Mouse (Mus musculus) lung, embryonic 16.5 days (tissue): ENCODE results near the gene Slfn1. TPM values are rescaled to one million over a fixed set of nuclear protein-coding genes. Genes with fewer than 3 reads are reported as not detected.
A peak's percentile ranks its signal among the peaks of the same experiment; 100 is the strongest.

ENCODE experiments used
- ATAC-seq: fragments of 200-750 bp; cut with Nextera tagmentation; 2 replicates; pipeline ENCODE4 v1.8.0; 2017; ENCODE audit warnings: low read depth, mild to moderate bottlenecking, moderate library complexity
- H3K27ac ChIP-seq: fragments of 300-500 bp; sonication (generic); 2 replicates; pipeline ENCODE4 v1.5.1; 2014; ENCODE audit warnings: mild to moderate bottlenecking, control low read depth, low read length
- H3K27me3 ChIP-seq: fragments of 300-500 bp; sonication (generic); 2 replicates; pipeline ENCODE4 v1.6.1; 2014; ENCODE audit warnings: low read depth, low read length, mixed read lengths; ENCODE audit not compliant: control insufficient read depth, insufficient read depth
- H3K36me3 ChIP-seq: fragments of 300-500 bp; sonication (generic); 2 replicates; pipeline ENCODE4 v1.6.1; 2014; ENCODE audit warnings: low read length; ENCODE audit not compliant: control insufficient read depth, insufficient read depth
- H3K4me1 ChIP-seq: fragments of 300-500 bp; sonication (generic); replicated peaks from 2 replicates; pipeline ENCODE4 v1.6.1; 2014; ENCODE audit warnings: low read length, mixed read lengths; ENCODE audit not compliant: control insufficient read depth, insufficient read depth
- H3K4me2 ChIP-seq: fragments of 300-500 bp; sonication (generic); 2 replicates; pipeline ENCODE4 v1.6.1; 2014; ENCODE audit warnings: low read depth, low read length, control low read depth
- H3K4me3 ChIP-seq: fragments of 300-500 bp; sonication (generic); 2 replicates; pipeline ENCODE4 v1.5.1; 2014; ENCODE audit warnings: mild to moderate bottlenecking, low read length, control low read depth
- H3K9ac ChIP-seq: fragments of 300-500 bp; sonication (generic); 2 replicates; pipeline ENCODE4 v1.6.1; 2014; ENCODE audit warnings: low read length, control low read depth
- H3K9me3 ChIP-seq: fragments of 300-500 bp; sonication (generic); 2 replicates; pipeline ENCODE4 v1.6.1; 2016; ENCODE audit warnings: low read length; ENCODE audit not compliant: control insufficient read depth
- WGBS: fragments of 180-500 bp; shearing (Covaris S2); extraction: QIAGEN DNeasy Blood & Tissue Kit; methylation state at CpG from one replicate; pipeline ENCODE4 v1.1.7; 2014; 5-methylcytosine and 5-hydroxymethylcytosine counted together
- polyA plus RNA-seq: library from polyadenylated mRNA; unstranded; fragments of >200 nt; fragmentation: Nextera tagmentation; extraction: Ambion mirVana; gene quantifications from 2 replicates; pipeline ENCODE4 v1.2.1, GENCODE M21; 2015

Gene Slfn1
- 0.75 and 0.84 TPM in 2 replicates for polyA plus RNA-seq

GRCm38 (mm10) chr11:83116597-83117227 is at the start of gene Slfn1:
Gene Slfn1 (plus strand): TSS chr11:83116849.
- Histone ChIP-seq H3K27ac (no peak within 1 kb of the TSS), H3K27me3 (no peaks in the 10 kb centered on the region), H3K9me3 (no peaks in the 10 kb centered on the region), H3K4me2 (no peak within 1 kb of the TSS), H3K36me3 (no peaks in the 10 kb centered on the region), H3K9ac (no peak within 1 kb of the TSS), H3K4me1 (no peaks in the 10 kb centered on the region), H3K4me3 (no peak within 1 kb of the TSS)
- no peak for ATAC-seq
- WGBS, result 80% methylated on average over 13 of the region's 13 CpGs

DNA sequence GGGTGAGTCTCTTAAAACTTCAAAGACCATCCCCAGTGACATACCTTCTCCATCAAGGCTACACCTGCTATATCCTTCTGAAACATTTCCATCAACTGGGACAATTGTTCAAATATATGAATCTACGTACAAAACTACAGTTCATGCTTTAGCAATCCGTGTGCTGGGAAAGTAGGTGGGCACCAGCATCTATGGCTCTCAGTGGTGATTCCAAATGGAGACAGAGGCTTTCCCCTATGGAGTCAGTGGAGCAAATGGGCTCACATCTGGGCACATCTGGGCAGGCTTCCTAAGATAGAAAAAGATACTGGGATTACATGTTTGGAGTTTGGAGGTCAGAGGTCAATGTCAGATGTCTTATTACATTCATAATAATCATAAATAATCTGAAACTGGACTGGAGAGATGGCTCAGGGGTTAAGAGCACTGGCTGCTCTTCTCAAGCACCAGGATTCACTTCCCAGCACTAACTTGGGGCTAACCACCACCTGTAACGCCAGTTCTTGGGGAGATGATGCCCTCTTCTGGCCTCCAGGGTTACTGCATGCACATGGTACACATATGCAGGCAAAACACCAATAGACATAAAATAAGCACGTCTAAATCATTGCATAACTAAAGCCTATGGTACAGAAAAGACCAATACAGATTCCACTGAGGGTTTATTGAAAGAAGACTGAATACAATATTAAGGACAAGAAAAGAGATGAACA is 48.5 kb upstream of the Slfn1 start:
- 72% methylated on average over 4 of the region's 4 CpGs for WGBS
- H3K27me3 ChIP-seq, result no peaks in the 10 kb centered on the region
- no peak overlapping the region for H3K4me3 ChIP-seq
- no peaks in the 10 kb centered on the region for H3K4me1 ChIP-seq
- no peaks in the 10 kb centered on the region for H3K36me3 ChIP-seq
- no peaks in the 10 kb centered on the region for H3K9me3 ChIP-seq
- no peak for ATAC-seq
- no peak overlapping the region for H3K4me2 ChIP-seq
- no peak overlapping the region for H3K9ac ChIP-seq
- no peak overlapping the region for H3K27ac ChIP-seq

- Histone ChIP-seq H3K4me1 (no peaks in the 10 kb centered on the region), H3K4me3 (no peak overlapping the region), H3K27ac (no peak overlapping the region), H3K9ac (no peak overlapping the region), H3K9me3 (no peaks in the 10 kb centered on the region), H3K27me3 (no peaks in the 10 kb centered on the region), H3K4me2 (no peak overlapping the region), H3K36me3 (no peaks in the 10 kb centered on the region)
- WGBS, result 79% methylated on average over 15 of the region's 15 CpGs
- ATAC-seq, result no peak
Observed at GRCm38 (mm10) chr11:83070321-83070970, 46.2 kb upstream of the Slfn1 start.

GRCm38 (mm10) chr11:83077714-83078422 is 38.8 kb upstream of the Slfn1 start:
- Histone ChIP-seq H3K27me3 (no peaks in the 10 kb centered on the region), H3K9ac (no peak overlapping the region), H3K4me3 (no peak overlapping the region), H3K4me1 (no peaks in the 10 kb centered on the region; the same call in 1 of the 2 replicates), H3K4me2 (no peak overlapping the region), H3K36me3 (no peaks in the 10 kb centered on the region), H3K9me3 (no peaks in the 10 kb centered on the region), H3K27ac (peak overlapping the region; percentile 53; the same call in 1 of the 2 replicates)
- 28% methylated on average over 3 of the region's 3 CpGs for WGBS
- ATAC-seq, result peak; percentile 85

DNA sequence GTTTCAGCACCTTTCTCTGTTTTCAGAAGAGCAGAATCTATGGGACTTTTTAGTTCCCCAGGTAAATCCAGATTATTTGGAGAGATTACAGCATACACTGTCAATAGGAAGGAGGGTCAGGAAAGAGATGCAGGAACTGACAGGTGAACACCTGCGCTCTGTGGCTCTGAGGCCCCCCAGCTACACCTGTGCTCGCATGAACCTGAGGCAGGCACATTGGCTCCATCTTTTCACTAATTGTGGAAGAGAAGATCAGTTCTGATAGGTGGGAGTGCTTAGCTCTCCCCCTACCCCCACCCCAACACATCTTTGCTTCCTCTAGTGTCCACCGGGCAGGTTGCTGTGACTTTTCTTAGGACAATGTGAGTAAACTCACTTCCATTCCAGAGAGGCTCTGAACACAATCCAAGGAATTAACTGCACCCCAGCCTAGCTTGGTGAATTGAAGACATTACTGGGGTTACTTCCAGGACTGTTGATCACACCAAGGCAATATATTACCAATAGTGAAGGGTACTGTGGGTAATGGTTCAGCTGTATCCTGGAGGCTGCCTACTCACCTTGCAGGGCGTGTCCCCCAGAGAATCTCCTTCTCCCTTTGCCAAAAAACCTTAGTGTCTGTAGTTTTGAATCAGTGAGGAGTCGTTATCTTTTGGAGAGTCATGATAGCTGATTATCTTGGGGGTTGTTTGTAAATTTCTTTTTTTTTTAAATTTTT is 38.1 kb upstream of the Slfn1 start:
- H3K4me2 ChIP-seq, result no peak overlapping the region
- whole genome bisulfite sequencing, result 78% methylated on average over 5 of the region's 5 CpGs
- no peak overlapping the region for H3K4me3 ChIP-seq
- 0 out of 2 replicates have a peak overlapping the region, but pooled peaks have one; percentile 2 for H3K27ac ChIP-seq
- H3K9me3 ChIP-seq, result no peaks in the 10 kb centered on the region
- H3K36me3 ChIP-seq, result no peaks in the 10 kb centered on the region
- H3K9ac ChIP-seq, result no peak overlapping the region
- no peaks in the 10 kb centered on the region for H3K27me3 ChIP-seq
- no peak for ATAC-seq
- H3K4me1 ChIP-seq, result no peaks in the 10 kb centered on the region; the same call in 1 of the 2 replicates

- Histone ChIP-seq H3K27ac (no peak overlapping the region), H3K9ac (no peak overlapping the region), H3K4me3 (no peak overlapping the region), H3K4me1 (no peaks in the 10 kb centered on the region; the same call in 1 of the 2 replicates), H3K4me2 (no peak overlapping the region), H3K36me3 (no peaks in the 10 kb centered on the region), H3K9me3 (no peaks in the 10 kb centered on the region), H3K27me3 (no peaks in the 10 kb centered on the region)
- WGBS, result 40% methylated on average over 9 of the region's 9 CpGs
- no peak for ATAC-seq
Observed at GRCm38 (mm10) chr11:83079487-83080199, 37.0 kb upstream of the Slfn1 start.

GRCm38 (mm10) chr11:83082741-83083473 is 33.7 kb upstream of the Slfn1 start:
- ATAC-seq, result no peak
- Histone ChIP-seq H3K36me3 (no peaks in the 10 kb centered on the region), H3K9me3 (no peaks in the 10 kb centered on the region), H3K9ac (no peak overlapping the region), H3K4me3 (no peak overlapping the region), H3K4me2 (no peak overlapping the region), H3K4me1 (no peaks in the 10 kb centered on the region), H3K27ac (no peak overlapping the region), H3K27me3 (no peaks in the 10 kb centered on the region)
- WGBS, result 54% methylated on average over 7 of the region's 7 CpGs

GRCm38 (mm10) chr11:83084161-83084560 is 32.5 kb upstream of the Slfn1 start:
- 71% methylated on average over 2 of the region's 2 CpGs for WGBS

More at GRCm38 (mm10) chr11:83084161-83084560, 32.5 kb upstream of the Slfn1 start:
- Histone ChIP-seq H3K9me3 (no peaks in the 10 kb centered on the region), H3K4me3 (no peak overlapping the region), H3K4me1 (no peaks in the 10 kb centered on the region), H3K36me3 (no peaks in the 10 kb centered on the region), H3K9ac (no peak overlapping the region), H3K27ac (no peak overlapping the region), H3K27me3 (no peaks in the 10 kb centered on the region), H3K4me2 (no peak overlapping the region)
- ATAC-seq, result no peak
